Mouse (Mus musculus): Measurements from ENCODE around the gene Fam53b. TPM values are rescaled to one million over a fixed set of nuclear protein-coding genes. Genes with fewer than 3 reads are reported as not detected.

Gene Fam53b
- polyA plus RNA-seq, 1 experiment from 2014 or later: 25.3 TPM

DNA sequence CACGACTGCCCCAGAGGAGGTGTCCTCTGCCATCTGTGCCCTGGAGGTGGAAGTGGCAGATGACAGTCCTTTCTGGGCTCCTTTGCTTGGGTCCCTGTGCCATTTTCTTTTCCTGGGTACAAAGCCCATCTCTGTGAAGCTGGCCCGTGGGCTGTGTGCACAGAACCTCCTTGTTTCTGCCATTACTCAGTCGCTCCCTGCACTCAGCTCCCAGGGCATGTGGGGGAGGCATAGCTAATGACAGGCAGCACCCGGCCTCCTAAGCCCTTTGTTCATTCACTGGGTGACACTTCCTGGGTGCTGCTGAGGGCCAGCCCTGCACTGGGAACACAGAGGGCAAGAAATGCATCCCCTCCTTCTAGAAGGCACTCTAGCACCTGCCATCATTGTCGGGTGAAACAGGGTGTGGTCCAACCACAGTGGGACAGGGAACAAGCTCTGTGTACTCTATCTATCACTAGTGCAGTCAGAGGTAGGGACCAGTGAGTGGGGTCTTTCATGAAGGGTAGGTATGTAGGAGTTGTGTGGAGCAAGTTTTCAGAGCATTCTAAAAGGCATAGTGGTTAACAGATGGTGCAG lies 111.1 kb downstream of the Fam53b start:
- no peaks in the 10 kb centered on the region for H3K36me3 ChIP-seq
- H3K9ac ChIP-seq: no peak overlapping the region
- no peaks in the 10 kb centered on the region for H3K9me3 ChIP-seq (replicated peaks)
- 0 out of 2 replicates have a peak, but pooled peaks cover 8% of the 10 kb centered on the region for H3K4me1 ChIP-seq
- no peak overlapping the region for H3K27ac ChIP-seq
- no peak overlapping the region for H3K4me3 ChIP-seq
- WGBS: 81% methylated on average over 5 of the region's 5 CpGs
- H3K27me3 ChIP-seq: no peaks in the 10 kb centered on the region
- ATAC-seq (ENCODE audit: low FRiP score): no peak
- no peak overlapping the region for H3K4me2 ChIP-seq (replicated peaks)

DNA sequence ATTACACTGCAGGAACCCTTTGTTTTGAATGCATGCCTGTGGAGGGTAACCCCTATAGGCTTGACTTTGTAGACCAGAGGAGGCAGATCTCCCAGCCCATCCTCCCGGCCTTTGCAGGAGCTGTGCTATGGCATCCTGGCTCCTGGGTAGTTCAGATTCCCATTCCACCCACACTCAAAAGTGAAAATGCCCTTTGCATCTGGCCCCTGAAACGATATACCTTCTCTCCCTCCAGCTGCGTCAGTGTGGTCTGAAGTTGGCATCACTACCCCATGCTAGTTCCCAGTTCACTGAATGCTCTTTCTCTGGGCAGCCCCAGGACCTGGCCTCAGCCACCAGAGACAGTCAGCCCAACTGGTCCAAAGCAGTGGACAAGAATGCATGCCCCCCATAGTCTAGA lies 111.7 kb downstream of the Fam53b start:
- 84% methylated on average over 3 of the region's 3 CpGs for WGBS
- H3K4me3 ChIP-seq: no peak overlapping the region
- H3K27ac ChIP-seq: no peak overlapping the region
- H3K27me3 ChIP-seq: no peaks in the 10 kb centered on the region
- no peak overlapping the region for H3K4me2 ChIP-seq (replicated peaks)
- no peaks in the 10 kb centered on the region for H3K9me3 ChIP-seq (replicated peaks)
- H3K9ac ChIP-seq: no peak overlapping the region
- 0 out of 2 replicates have a peak, but pooled peaks cover 10% of the 10 kb centered on the region for H3K4me1 ChIP-seq
- ATAC-seq (ENCODE audit: low FRiP score): no peak
- no peaks in the 10 kb centered on the region for H3K36me3 ChIP-seq

GRCm38 (mm10) chr7:132701412-132701811 lies 112.3 kb downstream of the Fam53b start:
- Histone ChIP-seq H3K27ac (no peak overlapping the region), H3K4me2 (replicated peaks) (no peak overlapping the region), H3K4me3 (no peak overlapping the region), H3K36me3 (no peaks in the 10 kb centered on the region), H3K9ac (no peak overlapping the region), H3K4me1 (0 out of 2 replicates have a peak, but pooled peaks cover 14% of the 10 kb centered on the region), H3K9me3 (replicated peaks) (no peaks in the 10 kb centered on the region), H3K27me3 (no peaks in the 10 kb centered on the region)
- WGBS: 91% methylated on average over 3 of the region's 3 CpGs
- ATAC-seq (ENCODE audit: low FRiP score): no peak

GRCm38 (mm10) chr7:132700107-132700506 lies 113.6 kb downstream of the Fam53b start:
- Histone ChIP-seq H3K4me2 (replicated peaks) (no peak overlapping the region), H3K9ac (no peak overlapping the region), H3K4me3 (no peak overlapping the region), H3K36me3 (no peaks in the 10 kb centered on the region), H3K9me3 (replicated peaks) (0 out of 2 replicates have a peak, but pooled peaks cover under 1% of the 10 kb centered on the region), H3K4me1 (0 out of 2 replicates have a peak, but pooled peaks cover 14% of the 10 kb centered on the region), H3K27me3 (no peaks in the 10 kb centered on the region), H3K27ac (no peak overlapping the region)
- 75% methylated on average over 4 of the region's 4 CpGs for WGBS
- ATAC-seq (ENCODE audit: low FRiP score): 0 out of 2 replicates have a peak, but pooled peaks have one; percentile 26

DNA sequence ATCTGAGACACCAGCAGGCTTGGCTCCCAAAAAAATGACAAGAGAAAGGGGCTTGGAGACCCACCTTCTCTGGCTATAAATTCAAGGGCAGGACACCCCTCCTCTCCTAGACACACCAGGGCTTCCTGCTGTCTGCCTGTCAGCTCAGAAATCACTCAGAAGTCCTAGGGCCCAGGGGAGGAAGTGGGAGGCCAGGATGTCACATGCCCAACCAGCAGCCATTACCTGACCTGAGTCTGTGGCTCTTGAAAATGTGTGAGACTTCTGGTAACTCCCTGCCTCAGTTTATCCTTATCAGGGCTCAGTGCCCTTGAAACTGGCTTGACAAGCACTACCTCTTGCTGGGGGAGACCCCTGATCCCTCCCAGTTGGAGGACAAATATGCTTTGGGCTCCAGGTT lies 114.0 kb downstream of the Fam53b start:
- no peak overlapping the region for H3K4me3 ChIP-seq
- no peak overlapping the region for H3K27ac ChIP-seq
- no peaks in the 10 kb centered on the region for H3K27me3 ChIP-seq
- H3K4me1 ChIP-seq: 0 out of 2 replicates have a peak, but pooled peaks cover 14% of the 10 kb centered on the region
- H3K9ac ChIP-seq: no peak overlapping the region
- H3K36me3 ChIP-seq: no peaks in the 10 kb centered on the region
- peaks cover 5% of the 10 kb centered on the region; the same call in 1 of the 2 replicates for H3K9me3 ChIP-seq (replicated peaks)
- no peak for ATAC-seq (ENCODE audit: low FRiP score)
- no peak overlapping the region for H3K4me2 ChIP-seq (replicated peaks)

- H3K9ac ChIP-seq: no peak overlapping the region
- WGBS: 56% methylated on average over 4 of the region's 4 CpGs
- no peak overlapping the region for H3K4me3 ChIP-seq
- no peak for ATAC-seq (ENCODE audit: low FRiP score)
- no peak overlapping the region for H3K27ac ChIP-seq
- H3K27me3 ChIP-seq: no peaks in the 10 kb centered on the region
- no peak overlapping the region for H3K4me2 ChIP-seq (replicated peaks)
- H3K9me3 ChIP-seq (replicated peaks): peaks cover 5% of the 10 kb centered on the region; the same call in 1 of the 2 replicates
- 0 out of 2 replicates have a peak, but pooled peaks cover 14% of the 10 kb centered on the region for H3K4me1 ChIP-seq
- H3K36me3 ChIP-seq: no peaks in the 10 kb centered on the region
These were observed 114.5 kb downstream of the Fam53b start for GRCm38 (mm10) chr7:132699165-132699564.

DNA sequence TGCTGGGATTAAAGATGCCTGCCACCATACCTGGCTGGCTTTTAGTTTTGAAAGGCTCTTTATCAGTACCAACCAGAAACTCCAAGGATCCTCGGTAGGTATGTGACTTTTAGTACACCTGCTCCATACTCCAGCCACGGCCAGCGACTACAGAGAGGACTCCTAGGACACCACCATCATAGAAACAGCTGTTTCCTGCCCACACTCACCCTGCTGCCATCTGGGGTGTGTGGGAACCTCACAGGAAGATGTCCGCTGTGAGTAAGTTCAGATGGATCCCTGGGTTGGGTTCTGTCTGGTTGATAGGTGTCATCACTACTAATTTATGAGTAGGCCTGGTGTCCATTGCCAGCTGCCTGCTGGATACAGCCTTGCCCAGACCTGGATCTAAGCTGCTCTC lies 114.9 kb downstream of the Fam53b start:
- WGBS: 88% methylated on average over 4 of the region's 4 CpGs
- no peak overlapping the region for H3K9ac ChIP-seq
- ATAC-seq (ENCODE audit: low FRiP score): no peak
- H3K9me3 ChIP-seq (replicated peaks): peaks cover 5% of the 10 kb centered on the region; the same call in 1 of the 2 replicates
- no peaks in the 10 kb centered on the region for H3K36me3 ChIP-seq
- H3K4me3 ChIP-seq: no peak overlapping the region
- H3K27me3 ChIP-seq: no peaks in the 10 kb centered on the region
- no peak overlapping the region for H3K27ac ChIP-seq
- no peak overlapping the region for H3K4me2 ChIP-seq (replicated peaks)
- H3K4me1 ChIP-seq: 0 out of 2 replicates have a peak, but pooled peaks cover 14% of the 10 kb centered on the region

- no peak overlapping the region for H3K9ac ChIP-seq
- no peak for ATAC-seq (ENCODE audit: low FRiP score)
- no peaks in the 10 kb centered on the region for H3K27me3 ChIP-seq
- no peak overlapping the region for H3K27ac ChIP-seq
- WGBS: 82% methylated on average over 8 of the region's 8 CpGs
- 0 out of 2 replicates have a peak, but pooled peaks cover 14% of the 10 kb centered on the region for H3K4me1 ChIP-seq
- H3K9me3 ChIP-seq (replicated peaks): peaks cover 5% of the 10 kb centered on the region; the same call in 1 of the 2 replicates
- H3K36me3 ChIP-seq: no peaks in the 10 kb centered on the region
- no peak overlapping the region for H3K4me3 ChIP-seq
- H3K4me2 ChIP-seq (replicated peaks): no peak overlapping the region
These were observed 116.4 kb downstream of the Fam53b start for GRCm38 (mm10) chr7:132697258-132697796.

DNA sequence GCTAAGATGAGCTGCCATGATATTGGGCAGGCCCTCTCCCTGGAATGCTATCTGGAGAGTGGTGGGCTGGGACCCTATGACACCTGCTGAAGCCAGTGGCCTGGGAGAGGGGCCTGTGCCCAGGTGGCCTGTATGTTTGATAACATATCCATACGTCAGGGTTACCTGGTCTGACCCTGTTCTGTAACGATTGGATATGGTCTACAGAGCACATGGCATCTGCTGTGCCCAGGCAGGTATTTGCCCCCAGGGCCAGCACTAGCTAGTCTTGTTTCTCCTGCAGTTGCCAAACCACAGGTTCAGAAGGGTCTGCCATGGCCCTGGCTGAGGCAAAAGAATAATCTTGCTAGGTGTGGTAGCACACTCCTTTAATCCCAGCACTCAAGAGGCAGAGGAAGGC lies 120.1 kb downstream of the Fam53b start:
- H3K4me2 ChIP-seq (replicated peaks): no peak overlapping the region
- H3K4me1 ChIP-seq: peaks cover 8% of the 10 kb centered on the region; the same call in 1 of the 2 replicates
- no peaks in the 10 kb centered on the region for H3K36me3 ChIP-seq
- ATAC-seq (ENCODE audit: low FRiP score): no peak
- no peak overlapping the region for H3K4me3 ChIP-seq
- no peak overlapping the region for H3K27ac ChIP-seq
- peaks cover 5% of the 10 kb centered on the region; the same call in 1 of the 2 replicates for H3K9me3 ChIP-seq (replicated peaks)
- 86% methylated on average over 2 of the region's 2 CpGs for WGBS
- no peaks in the 10 kb centered on the region for H3K27me3 ChIP-seq
- no peak overlapping the region for H3K9ac ChIP-seq

- peaks cover 5% of the 10 kb centered on the region; the same call in 1 of the 2 replicates for H3K9me3 ChIP-seq (replicated peaks)
- WGBS: 69% methylated on average over 9 of the region's 9 CpGs
- peaks cover 12% of the 10 kb centered on the region; the same call in 1 of the 2 replicates for H3K4me1 ChIP-seq
- no peak for ATAC-seq (ENCODE audit: low FRiP score)
- no peak overlapping the region for H3K4me2 ChIP-seq (replicated peaks)
- H3K27ac ChIP-seq: no peak overlapping the region
- H3K36me3 ChIP-seq: no peaks in the 10 kb centered on the region
- no peak overlapping the region for H3K9ac ChIP-seq
- no peaks in the 10 kb centered on the region for H3K27me3 ChIP-seq
- no peak overlapping the region for H3K4me3 ChIP-seq
These were observed 121.0 kb downstream of the Fam53b start for GRCm38 (mm10) chr7:132692719-132693118.

GRCm38 (mm10) chr7:132690716-132691472 lies 122.8 kb downstream of the Fam53b start:
- H3K27me3 ChIP-seq: no peaks in the 10 kb centered on the region
- peaks cover 5% of the 10 kb centered on the region; the same call in 1 of the 2 replicates for H3K9me3 ChIP-seq (replicated peaks)
- WGBS: 90% methylated on average over 14 of the region's 14 CpGs
- ATAC-seq (ENCODE audit: low FRiP score): no peak
- H3K36me3 ChIP-seq: no peaks in the 10 kb centered on the region
- no peak overlapping the region for H3K4me2 ChIP-seq (replicated peaks)
- H3K4me3 ChIP-seq: no peak overlapping the region
- H3K27ac ChIP-seq: no peak overlapping the region
- H3K9ac ChIP-seq: no peak overlapping the region
- peaks cover 6% of the 10 kb centered on the region; the same call in 1 of the 2 replicates for H3K4me1 ChIP-seq

- Histone ChIP-seq H3K4me1 (peaks cover 6% of the 10 kb centered on the region; the same call in 1 of the 2 replicates), H3K9ac (no peak overlapping the region), H3K9me3 (replicated peaks) (peaks cover 1% of the 10 kb centered on the region; the same call in 1 of the 2 replicates), H3K27me3 (no peaks in the 10 kb centered on the region), H3K36me3 (no peaks in the 10 kb centered on the region), H3K27ac (no peak overlapping the region), H3K4me2 (replicated peaks) (no peak overlapping the region), H3K4me3 (no peak overlapping the region)
- WGBS: 72% methylated on average over 5 of the region's 5 CpGs
- ATAC-seq (ENCODE audit: low FRiP score): no peak
These were observed 124.0 kb downstream of the Fam53b start for GRCm38 (mm10) chr7:132689722-132690121.
